8 mouse cellular contexts compared by ENCODE assay signal in genomic region chr8:61223283-61223682, GRCm38 (mm10). TPM values are rescaled to one million over a fixed set of nuclear protein-coding genes. Genes with fewer than 3 reads are reported as not detected.
DNase-seq lines count a peak whose midpoint lies in the region; ATAC-seq and TF ChIP-seq lines count a peak whose summit lies in the region.

No protein-coding gene starts in this region.

- 0 out of 2 replicates have a peak, but pooled peaks cover 4% of the 10 kb centered on the region for H3K4me1 ChIP-seq in heart, embryonic 16.5 days (ENCODE audit: control insufficient read depth, insufficient read depth, low read length)
- H3K4me1 ChIP-seq in MEL (ENCODE audit: control insufficient read depth in 1 of 2, insufficient read depth in 2 of 2, low read length in 2 of 2) = peaks cover 4 to 8% of the 10 kb centered on the region in 2 experiments
- H3K4me1 ChIP-seq in hindbrain, embryonic 12.5 days = peaks cover 25% of the 10 kb centered on the region
- peaks cover 39% of the 10 kb centered on the region for H3K4me1 ChIP-seq in midbrain, embryonic 13.5 days (replicated peaks)

- TF ChIP-seq RAD21 in MEL (IDR thresholded peaks at IDR 0.05; ENCODE audit: low read depth, low read length) = no peak

- no peak overlapping the region for H3K27ac ChIP-seq in heart, embryonic 16.5 days (ENCODE audit: low read length)
- H3K27ac ChIP-seq in MEL (ENCODE audit: control insufficient read depth, low read depth, low read length) = no peak overlapping the region
- peak overlapping the region; percentile 90; the same call in 1 of the 2 replicates for H3K27ac ChIP-seq in hindbrain, embryonic 12.5 days
- peak overlapping the region; percentile 89; the same call in 1 of the 2 replicates for H3K27ac ChIP-seq in midbrain, embryonic 13.5 days

- peak overlapping the region; percentile 87 for H3K4me2 ChIP-seq in heart, embryonic 16.5 days (ENCODE audit: low read depth, low read length)
- H3K4me2 ChIP-seq in hindbrain, embryonic 12.5 days (replicated peaks) = peak overlapping the region; percentile 72
- peak overlapping the region; percentile 84 for H3K4me2 ChIP-seq in midbrain, embryonic 13.5 days (replicated peaks)

- H3K27me3 ChIP-seq in heart, embryonic 16.5 days (ENCODE audit: control insufficient read depth, insufficient read depth, low read length) = no peaks in the 10 kb centered on the region
- peaks cover 0 to 3% of the 10 kb centered on the region in 2 experiments; a peak in 3 of 4 replicates for H3K27me3 ChIP-seq in MEL (ENCODE audit: control insufficient read depth in 1 of 2, insufficient read depth in 2 of 2, low read length in 2 of 2)
- no peaks in the 10 kb centered on the region for H3K27me3 ChIP-seq in hindbrain, embryonic 12.5 days
- no peaks in the 10 kb centered on the region for H3K27me3 ChIP-seq in midbrain, embryonic 13.5 days

- no peak for DNase-seq in heart, postnatal 36 days
- no peak for DNase-seq in MEL (ENCODE audit: low read depth, low spot score)
- DNase-seq in adrenal gland, adult 8-10 months = no peak
- DNase-seq in urinary bladder, adult 18-20 months (ENCODE audit: low spot score in 2 of 2) = no peak

- no peaks in the 10 kb centered on the region for H3K9me3 ChIP-seq in heart, embryonic 16.5 days (replicated peaks; ENCODE audit: control insufficient read depth, low read length)
- no peaks in the 10 kb centered on the region for H3K9me3 ChIP-seq in MEL (replicated peaks; ENCODE audit: insufficient read depth, low read length)
- H3K9me3 ChIP-seq in hindbrain, embryonic 12.5 days (replicated peaks) = no peaks in the 10 kb centered on the region
- H3K9me3 ChIP-seq in midbrain, embryonic 13.5 days = no peaks in the 10 kb centered on the region

- no peak for ATAC-seq in heart, embryonic 16.5 days (replicated peaks; ENCODE audit: extremely low read depth, insufficient read depth, low FRiP score)
- ATAC-seq in hindbrain, embryonic 12.5 days (ENCODE audit: low FRiP score) = no peak
- ATAC-seq in midbrain, embryonic 13.5 days = peak; percentile 14; the same call in 1 of the 2 replicates
- no peak for ATAC-seq in megakaryocyte progenitor cell, adult 5-6 weeks (replicated peaks; ENCODE audit: poor library complexity)

- no peaks in the 10 kb centered on the region for H3K36me3 ChIP-seq in heart, embryonic 16.5 days (ENCODE audit: control insufficient read depth, insufficient read depth)
- peaks cover 0 to 10% of the 10 kb centered on the region in 2 experiments; a peak in 2 of 4 replicates for H3K36me3 ChIP-seq in MEL (ENCODE audit: control insufficient read depth in 1 of 2, insufficient read depth in 2 of 2, low read length in 2 of 2)
- H3K36me3 ChIP-seq in hindbrain, embryonic 12.5 days = no peaks in the 10 kb centered on the region
- no peaks in the 10 kb centered on the region for H3K36me3 ChIP-seq in midbrain, embryonic 13.5 days

- H3K79me2 ChIP-seq in MEL (ENCODE audit: control insufficient read depth, insufficient read depth, low read length, poor library complexity) = peaks cover 3% of the 10 kb centered on the region; the same call in 1 of the 2 replicates

- intact Hi-C loops in heart, postnatal 36 days (cut with DNase I) = loop anchor here (5.0 to 10.0 kb wide), 3 partner anchors 134 to 264 kb away; partner anchors contain the start of genes Cbr4 and Clcn3

- peak overlapping the region; percentile 91 for H3K9ac ChIP-seq in heart, embryonic 16.5 days (ENCODE audit: low read length)
- peak overlapping the region; percentile 72 for H3K9ac ChIP-seq in MEL (ENCODE audit: control insufficient read depth, low read depth, low read length, poor library complexity, severe bottlenecking)
- peak overlapping the region; percentile 85 for H3K9ac ChIP-seq in hindbrain, embryonic 12.5 days
- peak overlapping the region; percentile 93 for H3K9ac ChIP-seq in midbrain, embryonic 13.5 days (replicated peaks)

- no peak for TF ChIP-seq CTCF in MEL (IDR thresholded peaks at IDR 0.05 in 2 of 3, conservative IDR thresholded peaks at IDR 0.05 in 1 of 3; ENCODE audit: control insufficient read depth in 1 of 3, insufficient read depth in 1 of 3, low read depth in 2 of 3, low read length in 3 of 3, poor library complexity in 1 of 3, severe bottlenecking in 1 of 3)

- no peak for TF ChIP-seq POLR2A in MEL (IDR thresholded peaks at IDR 0.05; ENCODE audit: control insufficient read depth in 1 of 2, insufficient read depth in 1 of 2, low read depth in 1 of 2, low read length in 2 of 2, poor library complexity in 1 of 2)

- WGBS in heart, embryonic 16.5 days = 24% methylated on average over 5 of the region's 5 CpGs
- 29% methylated on average over 5 of the region's 5 CpGs for WGBS in hindbrain, embryonic 12.5 days
- 30% methylated on average over 5 of the region's 5 CpGs for WGBS in midbrain, embryonic 13.5 days

- H3K4me3 ChIP-seq in heart, embryonic 16.5 days (ENCODE audit: low read length) = peak overlapping the region; percentile 84
- H3K4me3 ChIP-seq in MEL (ENCODE audit: control insufficient read depth in 1 of 2, insufficient read depth in 1 of 2, low read depth in 2 of 2, low read length in 2 of 2) = peak overlapping the region; percentile 76 to 97
- peak overlapping the region; percentile 64 for H3K4me3 ChIP-seq in hindbrain, embryonic 12.5 days
- H3K4me3 ChIP-seq in midbrain, embryonic 13.5 days (replicated peaks) = peak overlapping the region; percentile 92

- TF ChIP-seq EP300 in MEL (IDR thresholded peaks at IDR 0.05; ENCODE audit: low read depth in 1 of 2, low read length in 2 of 2) = no peak

TF ChIP-seq in MEL, 35 proteins besides CTCF, POLR2A, EP300 and RAD21:
- TF ChIP-seq RCOR1 (IDR thresholded peaks at IDR 0.05; ENCODE audit: low read depth, low read length) = no peak
TF ChIP-seq in MEL: peak in this region for 0.

RNA-seq across cellular contexts. Expression of gene Sh3rf1, which starts 0.4 kb away (rescaled TPM):
- polyA plus RNA-seq in heart, embryonic 16.5 days (2015; fragmentation: Nextera tagmentation; extraction: Ambion mirVana) = 4.9 and 5.3 TPM in 2 replicates
- 1 to 10 TPM; 5.7 to 6.5 TPM for total RNA-seq in heart, postnatal 36 days (2021)
- total RNA-seq in MEL (2012; rRNA removed) = 1.5 and 1.8 TPM in 2 replicates
- polyA plus RNA-seq in MEL (2012; ENCODE audit: insufficient read depth in 1 of 2, insufficient read length in 2 of 2, low read depth in 1 of 2, low replicate concordance in 2 of 2, missing spikeins in 1 of 2) = 1 to 10 TPM in 1 of 2 experiments, not detected in 1; 5.9 TPM
- 28.1 and 29.7 TPM in 2 replicates for polyA plus RNA-seq in hindbrain, embryonic 12.5 days (2016; fragmentation: Nextera tagmentation; extraction: Ambion mirVana)
- 29.3 and 29.8 TPM in 2 replicates for polyA plus RNA-seq in midbrain, embryonic 13.5 days (2015; fragmentation: Nextera tagmentation; extraction: Ambion mirVana)
- total RNA-seq in megakaryocyte progenitor cell, adult 5-6 weeks (2015) = 3.0 TPM in 2 replicates
- 2.2 and 3.3 TPM in 2 replicates for total RNA-seq in megakaryocyte progenitor cell, adult 5-6 weeks (2017)
- total RNA-seq in adrenal gland, adult 8-10 months (2022) = 10 to 100 TPM in 2 of 4 experiments, 1 to 10 TPM in 2; 8.7 to 13.5 (median 10.4) TPM

Comparison
In these comparisons a context has a peak if more than half of its experiments do, and no peak if none do; other contexts are left out.
1. H3K27ac ChIP-seq: peak in hindbrain, embryonic 12.5 days (single experiment) and midbrain, embryonic 13.5 days (single experiment); none in heart, embryonic 16.5 days (single experiment) and MEL (single experiment).
2. Peak in every context shown above with its lines, with median percentiles within 50 percentile points of each other: H3K4me2 ChIP-seq, H3K4me3 ChIP-seq and H3K9ac ChIP-seq.